Mouse (Mus musculus) embryonic stem cell, embryonic (primary cell): Measurements from ENCODE around the gene Ect2.

ENCODE experiments used
- CTCF ChIA-PET, 4 experiments: fragments of 300-600 bp in 2 of 4; fragments of 350-600 bp in 2 of 4; sonication (Branson Sonifier 250); formaldehyde crosslinking; loops; one replicate each; lab custom pipeline; 2022; ENCODE audit warnings: inconsistent platforms in 2 of 4; lab: Charles Lee
- POLR2A ChIA-PET, 4 experiments: fragments of 300-600 bp in 2 of 4; fragments of 350-600 bp in 2 of 4; sonication (Branson Sonifier 250); formaldehyde crosslinking; loops; one replicate each; lab custom pipeline; 2022; ENCODE audit warnings: antibody characterized with exemption in 4 of 4, inconsistent platforms in 1 of 4; lab: Charles Lee

The Ect2 gene

DNA sequence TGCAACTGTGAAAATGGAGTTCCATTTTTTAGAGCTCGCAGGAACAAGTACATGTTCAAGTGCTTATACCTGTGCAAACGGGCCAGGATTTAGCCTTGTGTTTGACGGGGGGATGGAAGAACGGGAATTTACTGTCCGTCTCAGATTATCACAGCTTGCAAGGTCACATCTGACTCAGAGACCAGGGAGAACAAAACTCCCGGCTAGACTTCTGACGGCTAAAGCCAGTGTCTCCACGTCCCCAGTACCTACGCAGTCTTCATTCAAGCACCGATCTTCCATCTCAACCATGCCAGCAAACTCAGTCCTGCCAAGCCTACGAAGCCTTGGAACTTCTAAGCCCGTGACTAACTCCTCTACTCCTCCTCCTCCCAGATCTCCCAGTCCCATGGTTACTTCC lies 93.2 kb downstream of the Ect2 start:
- ChIA-PET CTCF (no interaction called here), POLR2A (interaction anchor here in 1 of 4 experiments (0.9 to 2.0 kb wide), 3 partner anchors 15 to 94 kb away, joined by 3 to 9 read pairs (median 3); no protein-coding TSS in a partner anchor)

- ChIA-PET POLR2A (interaction anchor here in 2 of 4 experiments (0.8 to 1.1 kb wide), 3 partner anchors 9 to 19 kb away, joined by 3 to 4 read pairs (median 3); no protein-coding TSS in a partner anchor), CTCF (no interaction called here)
Measured at GRCm38 (mm10) chr3:27059529-27060322, 94.0 kb downstream of the Ect2 start.

- CTCF ChIA-PET, result interaction anchor here in 1 of 4 experiments (0.6 kb wide), 1 partner anchor 1682 kb away, joined by 3 read pairs; no protein-coding TSS in a partner anchor
- POLR2A ChIA-PET, result interaction anchor here in 2 of 4 experiments (1.3 to 1.4 kb wide), 3 partner anchors 8 to 20 kb away, joined by 6 to 10 read pairs (median 6); no protein-coding TSS in a partner anchor
Measured at GRCm38 (mm10) chr3:27055471-27055870, 98.2 kb downstream of the Ect2 start.

GRCm38 (mm10) chr3:27054766-27055165 lies 98.9 kb downstream of the Ect2 start:
- POLR2A ChIA-PET, result interaction anchor here in 3 of 4 experiments (0.6 to 2.1 kb wide), 6 partner anchors 9 to 492 kb away, joined by 4 to 10 read pairs (median 5); no protein-coding TSS in a partner anchor

More at GRCm38 (mm10) chr3:27054766-27055165, 98.9 kb downstream of the Ect2 start:
- CTCF ChIA-PET, result interaction anchor here in 1 of 4 experiments (0.7 kb wide), 1 partner anchor 11 kb away, joined by 3 read pairs; no protein-coding TSS in a partner anchor
